Mouse (Mus musculus): ENCODE results near the gene Lrrc9. TPM values are rescaled to one million over a fixed set of nuclear protein-coding genes. Genes with fewer than 3 reads are reported as not detected.

Gene Lrrc9
- polyA plus RNA-seq, 1 experiment, result 1.2 TPM

- H3K27me3 ChIP-seq (ENCODE audit: control insufficient read depth, insufficient read depth, low read length), result no peaks in the 10 kb centered on the region
- H3K27ac ChIP-seq (ENCODE audit: insufficient read depth, low read length), result no peak overlapping the region
- H3K4me1 ChIP-seq (ENCODE audit: control insufficient read depth, insufficient read depth, low read length), result no peaks in the 10 kb centered on the region
- no peak overlapping the region for H3K4me3 ChIP-seq (replicated peaks; ENCODE audit: insufficient read depth, low read depth, low read length)
- DNase-seq, result no peak
- 39% methylated on average over 9 of the region's 9 CpGs for WGBS
- TF ChIP-seq POLR2A (IDR thresholded peaks at IDR 0.05; ENCODE audit: borderline replicate concordance, insufficient read depth, low read length), result no peak
- TF ChIP-seq CTCF (IDR thresholded peaks at IDR 0.05; ENCODE audit: borderline replicate concordance, insufficient read depth, low read depth, low read length), result no peak
These were observed 77.7 kb downstream of the Lrrc9 start for GRCm38 (mm10) chr12:72519352-72519751.

- H3K27me3 ChIP-seq (ENCODE audit: control insufficient read depth, insufficient read depth, low read length), result no peaks in the 10 kb centered on the region
- no peaks in the 10 kb centered on the region for H3K4me1 ChIP-seq (ENCODE audit: control insufficient read depth, insufficient read depth, low read length)
- TF ChIP-seq CTCF (IDR thresholded peaks at IDR 0.05; ENCODE audit: borderline replicate concordance, insufficient read depth, low read depth, low read length) (no peak), POLR2A (IDR thresholded peaks at IDR 0.05; ENCODE audit: borderline replicate concordance, insufficient read depth, low read length) (no peak)
- DNase-seq, result no peak
- no peak overlapping the region for H3K27ac ChIP-seq (ENCODE audit: insufficient read depth, low read length)
- no peak overlapping the region for H3K4me3 ChIP-seq (replicated peaks; ENCODE audit: insufficient read depth, low read depth, low read length)
- 90% methylated on average over 5 of the region's 5 CpGs for WGBS
These were observed 78.2 kb downstream of the Lrrc9 start for GRCm38 (mm10) chr12:72519855-72520254.

GRCm38 (mm10) chr12:72520645-72521044 is 79.0 kb downstream of the Lrrc9 start:
- under 1% methylated on average over 2 of the region's 2 CpGs for WGBS

GRCm38 (mm10) chr12:72525588-72525987 is 83.9 kb downstream of the Lrrc9 start:
- Histone ChIP-seq H3K4me3 (replicated peaks; ENCODE audit: insufficient read depth, low read depth, low read length) (no peak overlapping the region), H3K27me3 (ENCODE audit: control insufficient read depth, insufficient read depth, low read length) (no peaks in the 10 kb centered on the region; the same call in 1 of the 2 replicates), H3K27ac (ENCODE audit: insufficient read depth, low read length) (no peak overlapping the region), H3K4me1 (ENCODE audit: control insufficient read depth, insufficient read depth, low read length) (no peaks in the 10 kb centered on the region)
- no peak for DNase-seq
- TF ChIP-seq CTCF (IDR thresholded peaks at IDR 0.05; ENCODE audit: borderline replicate concordance, insufficient read depth, low read depth, low read length) (no peak), POLR2A (IDR thresholded peaks at IDR 0.05; ENCODE audit: borderline replicate concordance, insufficient read depth, low read length) (no peak)
- WGBS, result 84% methylated on average over 4 of the region's 4 CpGs

More at GRCm38 (mm10) chr12:72520645-72521044, 79.0 kb downstream of the Lrrc9 start:
- Histone ChIP-seq H3K4me3 (replicated peaks; ENCODE audit: insufficient read depth, low read depth, low read length) (no peak overlapping the region), H3K27me3 (ENCODE audit: control insufficient read depth, insufficient read depth, low read length) (no peaks in the 10 kb centered on the region), H3K27ac (ENCODE audit: insufficient read depth, low read length) (no peak overlapping the region), H3K4me1 (ENCODE audit: control insufficient read depth, insufficient read depth, low read length) (no peaks in the 10 kb centered on the region)
- TF ChIP-seq POLR2A (IDR thresholded peaks at IDR 0.05; ENCODE audit: borderline replicate concordance, insufficient read depth, low read length) (no peak), CTCF (IDR thresholded peaks at IDR 0.05; ENCODE audit: borderline replicate concordance, insufficient read depth, low read depth, low read length) (peak; percentile 69)
- peak; percentile 45 to 59 for DNase-seq

GRCm38 (mm10) chr12:72532303-72532702 is 90.6 kb downstream of the Lrrc9 start:
- Histone ChIP-seq H3K4me3 (replicated peaks; ENCODE audit: insufficient read depth, low read depth, low read length) (no peak overlapping the region), H3K4me1 (ENCODE audit: control insufficient read depth, insufficient read depth, low read length) (no peaks in the 10 kb centered on the region), H3K27ac (ENCODE audit: insufficient read depth, low read length) (no peak overlapping the region), H3K27me3 (ENCODE audit: control insufficient read depth, insufficient read depth, low read length) (no peaks in the 10 kb centered on the region; the same call in 1 of the 2 replicates)
- no peak for TF ChIP-seq POLR2A (IDR thresholded peaks at IDR 0.05; ENCODE audit: borderline replicate concordance, insufficient read depth, low read length)
- TF ChIP-seq CTCF (IDR thresholded peaks at IDR 0.05; ENCODE audit: borderline replicate concordance, insufficient read depth, low read depth, low read length), result no peak
- DNase-seq, result no peak
- WGBS, result 62% methylated on average over 7 of the region's 7 CpGs

- Histone ChIP-seq H3K4me3 (replicated peaks; ENCODE audit: insufficient read depth, low read depth, low read length) (no peak overlapping the region), H3K27me3 (ENCODE audit: control insufficient read depth, insufficient read depth, low read length) (no peaks in the 10 kb centered on the region; the same call in 1 of the 2 replicates), H3K27ac (ENCODE audit: insufficient read depth, low read length) (no peak overlapping the region), H3K4me1 (ENCODE audit: control insufficient read depth, insufficient read depth, low read length) (peaks cover 3% of the 10 kb centered on the region)
- WGBS, result 81% methylated on average over 6 of the region's 6 CpGs
- DNase-seq, result no peak
- no peak for TF ChIP-seq POLR2A (IDR thresholded peaks at IDR 0.05; ENCODE audit: borderline replicate concordance, insufficient read depth, low read length)
- TF ChIP-seq CTCF (IDR thresholded peaks at IDR 0.05; ENCODE audit: borderline replicate concordance, insufficient read depth, low read depth, low read length), result no peak
These were observed 92.3 kb downstream of the Lrrc9 start for GRCm38 (mm10) chr12:72533986-72534385.

- DNase-seq, result no peak
These were observed 93.9 kb downstream of the Lrrc9 start for GRCm38 (mm10) chr12:72535599-72535998.

GRCm38 (mm10) chr12:72536021-72536597 is 94.4 kb downstream of the Lrrc9 start, which contains the start of gene Pcnx4:
Pcnx4 (plus strand) TSS chr12:72536383.
- DNase-seq, result peak; percentile 95 to 96
- under 1% methylated on average over 45 of the region's 45 CpGs for WGBS
- H3K4me1 ChIP-seq (ENCODE audit: control insufficient read depth, insufficient read depth, low read length), result peaks cover 3% of the 10 kb centered on the region
- no peak within 1 kb of the TSS for H3K27ac ChIP-seq (ENCODE audit: insufficient read depth, low read length)
- peak within 1 kb of the TSS; percentile 82 for H3K4me3 ChIP-seq (replicated peaks; ENCODE audit: insufficient read depth, low read depth, low read length)
- no peaks in the 10 kb centered on the region for H3K27me3 ChIP-seq (ENCODE audit: control insufficient read depth, insufficient read depth, low read length)
- peak; percentile 57; the same call in 1 of the 2 replicates for TF ChIP-seq POLR2A (IDR thresholded peaks at IDR 0.05; ENCODE audit: borderline replicate concordance, insufficient read depth, low read length)
- TF ChIP-seq CTCF (IDR thresholded peaks at IDR 0.05; ENCODE audit: borderline replicate concordance, insufficient read depth, low read depth, low read length), result no peak

More at GRCm38 (mm10) chr12:72535599-72535998, 93.9 kb downstream of the Lrrc9 start:
- TF ChIP-seq CTCF (IDR thresholded peaks at IDR 0.05; ENCODE audit: borderline replicate concordance, insufficient read depth, low read depth, low read length), result no peak
- TF ChIP-seq POLR2A (IDR thresholded peaks at IDR 0.05; ENCODE audit: borderline replicate concordance, insufficient read depth, low read length), result no peak
- peaks cover 3% of the 10 kb centered on the region for H3K4me1 ChIP-seq (ENCODE audit: control insufficient read depth, insufficient read depth, low read length)
- peak overlapping the region; percentile 82 for H3K4me3 ChIP-seq (replicated peaks; ENCODE audit: insufficient read depth, low read depth, low read length)
- 42% methylated on average over 3 of the region's 3 CpGs for WGBS
- no peak overlapping the region for H3K27ac ChIP-seq (ENCODE audit: insufficient read depth, low read length)
- H3K27me3 ChIP-seq (ENCODE audit: control insufficient read depth, insufficient read depth, low read length), result no peaks in the 10 kb centered on the region

All from cerebellum, adult 2 months (tissue).